8 mouse cellular contexts compared by ENCODE assay signal in genomic region chr13:58213801-58214200, GRCm38 (mm10). TPM values are rescaled to one million over a fixed set of nuclear protein-coding genes. Genes with fewer than 3 reads are reported as not detected.
A peak's percentile ranks its signal among the peaks of the same experiment; 100 is the strongest.
DNase-seq lines count a peak whose midpoint lies in the region; ATAC-seq and TF ChIP-seq lines count a peak whose summit lies in the region.

No protein-coding gene starts in this region.

- ATAC-seq in liver, postnatal 0 days = no peak

- H3K36me3 ChIP-seq in liver, postnatal 0 days (replicated peaks; ENCODE audit: insufficient read depth, low read length) = no peaks in the 10 kb centered on the region

- peak overlapping the region; percentile 54 for H3K4me3 ChIP-seq in cerebellum, adult 2 months (replicated peaks; ENCODE audit: insufficient read depth, low read depth, low read length)
- peak overlapping the region; percentile 100 for H3K4me3 ChIP-seq in liver, postnatal 0 days (ENCODE audit: low read depth, low read length)

- H3K4me2 ChIP-seq in liver, postnatal 0 days (ENCODE audit: low read depth, low read length) = peak overlapping the region; percentile 67

- no peak for TF ChIP-seq CTCF in cerebellum, adult 2 months (IDR thresholded peaks at IDR 0.05; ENCODE audit: borderline replicate concordance, insufficient read depth, low read depth, low read length)
- no peak for TF ChIP-seq CTCF in liver, postnatal 0 days (IDR thresholded peaks at IDR 0.05; ENCODE audit: low read depth)

- H3K4me1 ChIP-seq in cerebellum, adult 2 months (ENCODE audit: control insufficient read depth, insufficient read depth, low read length) = peaks cover 11% of the 10 kb centered on the region
- peaks cover 25% of the 10 kb centered on the region for H3K4me1 ChIP-seq in liver, postnatal 0 days (ENCODE audit: insufficient read depth)

- no peaks in the 10 kb centered on the region for H3K27me3 ChIP-seq in cerebellum, adult 2 months (ENCODE audit: control insufficient read depth, insufficient read depth, low read length)
- H3K27me3 ChIP-seq in liver, postnatal 0 days (ENCODE audit: insufficient read depth, low read length) = no peaks in the 10 kb centered on the region

- no peak for TF ChIP-seq EP300 in liver, postnatal 0 days (IDR thresholded peaks at IDR 0.05; ENCODE audit: low read depth)

- H3K9me3 ChIP-seq in liver, postnatal 0 days (ENCODE audit: low read length) = no peaks in the 10 kb centered on the region

- no peak for DNase-seq in cerebellum, adult 2 months
- no peak for DNase-seq in cerebellum, postnatal 36 days
- DNase-seq in spleen, postnatal 36 days (ENCODE audit: low spot score in 2 of 2) = peak; percentile 26 to 41
- no peak for DNase-seq in spleen, postnatal 4 days (ENCODE audit: low spot score in 2 of 2)
- DNase-seq in liver, postnatal 0 days = no peak
- DNase-seq in frontal cortex, postnatal 25 days (ENCODE audit: low spot score in 2 of 2) = no peak
- no peak for DNase-seq in cerebellum, postnatal 4 days (ENCODE audit: low spot score in 2 of 2)
- DNase-seq in gastrocnemius, adult 8-10 months (ENCODE audit: low spot score in 2 of 2) = no peak

- H3K27ac ChIP-seq in cerebellum, adult 2 months (ENCODE audit: insufficient read depth, low read length) = no peak overlapping the region
- peak overlapping the region; percentile 1; the same call in 1 of the 2 replicates for H3K27ac ChIP-seq in liver, postnatal 0 days (ENCODE audit: low read depth)

- peak overlapping the region; percentile 22; the same call in 1 of the 2 replicates for H3K9ac ChIP-seq in liver, postnatal 0 days (replicated peaks)

- WGBS in cerebellum, adult 2 months = 20% methylated on average over 8 of the region's 8 CpGs
- 49% methylated on average over 8 of the region's 8 CpGs for WGBS in liver, postnatal 0 days (ENCODE audit: insufficient replicate concordance)

- TF ChIP-seq POLR2A in cerebellum, adult 2 months (IDR thresholded peaks at IDR 0.05; ENCODE audit: borderline replicate concordance, insufficient read depth, low read length) = no peak

RNA-seq across cellular contexts. Expression of gene Ubqln1, which starts 1.7 kb away (rescaled TPM):
- polyA plus RNA-seq in cerebellum, adult 2 months (2012; rRNA removed) = 147 and 154 TPM in 2 replicates
- polyA plus RNA-seq in liver, postnatal 0 days (2015; fragmentation: Nextera tagmentation; extraction: Ambion mirVana) = 44.2 and 44.5 TPM in 2 replicates
- 10 to 100 TPM; 46.2 to 51.9 (median 49.8) TPM for total RNA-seq in gastrocnemius, adult 8-10 months (2022)

RNA-seq across cellular contexts. Expression of gene Idnk, which starts 56.4 kb away (rescaled TPM):
- 35.5 and 39.6 TPM in 2 replicates for polyA plus RNA-seq in cerebellum, adult 2 months (2012; rRNA removed)
- polyA plus RNA-seq in liver, postnatal 0 days (2015; fragmentation: Nextera tagmentation; extraction: Ambion mirVana) = 35.4 and 37.6 TPM in 2 replicates
- 1 to 10 TPM; 7.7 to 9.3 (median 8.3) TPM for total RNA-seq in gastrocnemius, adult 8-10 months (2022)

Comparison
In these comparisons a context has a peak if more than half of its experiments do, and no peak if none do; other contexts are left out.
1. DNase-seq: peak in spleen, postnatal 36 days (2 of 2); none in cerebellum, adult 2 months (0 of 2), cerebellum, postnatal 36 days (0 of 2), spleen, postnatal 4 days (0 of 2), liver, postnatal 0 days (single experiment), frontal cortex, postnatal 25 days (0 of 2), cerebellum, postnatal 4 days (0 of 2) and gastrocnemius, adult 8-10 months (0 of 2).